Mouse (Mus musculus) retina, postnatal 7 days (tissue): ENCODE measurements at regions not wholly inside any gene's neighbourhood (a gene's known extent, or its start where the extent isn't known, plus 50 kb on each side); places are given as distances from the start of the nearest gene placed in this dataset.
A peak's percentile ranks its signal among the peaks of the same experiment; 100 is the strongest.

ENCODE experiments used
- DNase-seq: peaks from one replicate; pipeline ENCODE4 v3.0.0-alpha.2; 2012; ENCODE audit warnings: low read depth, low spot score

DNA sequence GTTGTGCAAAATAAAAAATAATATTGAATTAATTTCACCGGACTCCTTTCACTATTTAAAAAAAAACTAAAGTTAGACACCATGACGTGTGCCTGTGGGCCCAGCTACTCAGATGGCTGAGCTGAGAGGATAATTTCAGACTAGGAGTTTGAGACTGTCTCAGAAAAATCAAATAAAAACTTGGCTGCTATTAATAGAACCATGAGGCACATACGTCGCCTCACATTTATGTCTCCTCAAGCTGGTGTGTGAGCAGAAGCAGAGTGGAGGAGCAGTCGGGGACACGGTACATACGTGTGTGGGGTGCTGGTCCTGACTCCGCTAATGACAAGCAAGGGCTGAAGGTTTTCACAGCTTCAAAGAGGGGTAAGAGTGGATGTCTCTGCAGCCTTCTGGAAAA is 52.8 kb upstream of the Dmrtb1 start:
- DNase-seq: no peak

DNA sequence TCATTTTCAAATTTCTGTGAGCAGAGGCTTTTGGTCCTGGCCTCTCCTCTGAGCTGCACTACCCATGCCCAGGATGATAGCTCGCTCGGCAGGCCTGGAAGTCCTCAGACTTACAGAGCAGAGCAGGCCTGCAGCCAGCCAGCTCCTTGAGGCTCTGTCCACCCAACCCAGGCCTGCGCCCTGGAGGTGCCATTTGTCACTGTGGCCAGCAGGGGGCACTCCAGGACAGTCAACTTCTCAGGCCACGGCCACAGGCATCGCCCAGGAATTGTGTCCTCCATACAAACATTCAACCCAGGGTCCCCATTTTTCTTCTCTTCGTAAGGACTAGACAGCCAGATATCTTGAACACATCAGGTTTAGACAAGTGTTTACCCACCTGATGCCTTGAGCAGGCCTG is 53.9 kb upstream of the Dmrtb1 start:
- DNase-seq: peak; percentile 81

DNA sequence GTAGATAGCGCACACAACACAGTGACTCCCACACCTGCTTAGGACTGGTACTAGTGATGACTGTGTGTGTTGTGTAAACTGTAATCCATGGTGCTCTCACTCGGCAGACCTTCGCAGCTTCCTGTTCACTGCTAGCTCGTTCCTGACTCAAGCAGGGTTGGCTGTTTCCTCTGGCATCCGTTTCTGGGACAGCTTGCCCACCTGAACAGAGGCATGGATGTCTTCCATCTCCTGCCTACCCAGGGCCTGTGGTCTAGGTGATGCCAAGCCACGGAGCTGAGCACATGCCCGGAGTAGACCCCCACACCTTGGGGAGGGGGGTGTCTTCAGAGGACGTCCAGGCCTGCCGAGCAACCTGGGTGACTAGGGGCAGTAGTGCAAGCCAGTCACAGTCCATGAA is 54.7 kb upstream of the Dmrtb1 start:
- DNase-seq: no peak

DNA sequence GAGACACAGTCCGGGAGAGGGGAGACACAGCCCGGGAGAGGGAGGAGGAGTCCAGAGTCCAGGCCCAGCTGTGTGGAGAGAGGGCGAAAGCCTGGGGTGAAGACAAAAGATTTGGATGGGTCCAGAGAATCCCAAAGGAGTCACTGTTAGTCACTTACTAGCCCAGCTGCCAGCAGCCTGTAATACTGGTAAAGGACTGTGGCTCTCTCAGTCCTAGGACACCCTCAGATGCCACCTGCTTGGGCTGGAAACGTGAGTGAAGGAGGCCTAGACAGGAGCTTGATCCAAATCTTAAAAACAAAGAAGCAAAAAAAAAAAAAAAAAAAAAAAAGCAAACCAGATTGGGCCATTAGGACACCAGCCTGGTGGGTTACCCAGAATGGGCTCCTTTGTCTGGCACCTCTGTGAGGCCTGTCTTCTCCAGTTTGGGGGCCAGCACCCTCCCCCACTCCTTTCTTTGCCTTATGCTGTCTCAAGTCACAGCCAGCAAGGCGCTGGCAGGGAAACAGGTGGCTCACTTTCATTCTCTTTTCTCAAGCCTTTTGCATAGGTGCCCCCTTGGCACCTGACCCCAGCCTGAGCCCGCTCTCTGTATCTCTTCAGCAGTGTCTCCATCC is 55.9 kb upstream of the Dmrtb1 start:
- no peak for DNase-seq

DNA sequence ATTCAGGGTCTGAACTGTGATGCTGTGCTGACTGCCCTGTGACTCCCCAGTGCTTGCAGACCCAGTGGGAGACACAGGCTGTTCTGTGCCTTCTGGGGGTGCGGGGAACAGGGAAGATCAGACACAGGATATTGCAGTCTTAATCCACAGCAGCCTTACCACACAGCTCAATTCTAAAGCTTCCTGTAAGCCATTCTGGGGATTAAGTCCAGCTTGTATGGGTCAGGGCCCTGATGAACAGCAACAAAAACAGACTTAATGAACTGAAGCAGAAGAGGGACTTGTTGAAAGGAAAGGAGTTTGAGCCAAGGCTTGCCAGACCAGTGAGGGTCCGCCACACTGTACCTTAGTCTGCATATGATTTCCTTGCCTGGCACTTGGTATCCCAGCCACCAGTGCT is 58.4 kb upstream of the Lrp8 start:
- DNase-seq: peak; percentile 60

DNA sequence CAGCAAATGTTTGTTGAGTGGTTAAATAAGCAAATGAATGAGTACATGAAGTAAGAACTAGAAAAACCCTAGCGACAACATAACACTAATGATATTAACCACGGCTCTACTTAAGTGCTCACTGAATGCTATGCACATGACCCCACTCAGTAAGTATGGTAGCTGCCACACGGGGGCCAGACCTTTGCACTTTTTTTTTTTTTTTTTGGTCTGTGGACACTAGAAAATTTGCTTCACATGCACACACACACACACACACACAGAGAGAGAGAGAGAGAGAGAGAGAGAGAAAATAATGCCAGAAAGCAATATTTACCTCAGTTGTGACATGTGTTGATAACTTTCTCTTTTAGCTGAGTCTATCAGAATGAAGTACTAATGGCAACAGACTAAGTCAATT is 55.7 kb upstream of the Lrp8 start:
- DNase-seq: no peak

DNA sequence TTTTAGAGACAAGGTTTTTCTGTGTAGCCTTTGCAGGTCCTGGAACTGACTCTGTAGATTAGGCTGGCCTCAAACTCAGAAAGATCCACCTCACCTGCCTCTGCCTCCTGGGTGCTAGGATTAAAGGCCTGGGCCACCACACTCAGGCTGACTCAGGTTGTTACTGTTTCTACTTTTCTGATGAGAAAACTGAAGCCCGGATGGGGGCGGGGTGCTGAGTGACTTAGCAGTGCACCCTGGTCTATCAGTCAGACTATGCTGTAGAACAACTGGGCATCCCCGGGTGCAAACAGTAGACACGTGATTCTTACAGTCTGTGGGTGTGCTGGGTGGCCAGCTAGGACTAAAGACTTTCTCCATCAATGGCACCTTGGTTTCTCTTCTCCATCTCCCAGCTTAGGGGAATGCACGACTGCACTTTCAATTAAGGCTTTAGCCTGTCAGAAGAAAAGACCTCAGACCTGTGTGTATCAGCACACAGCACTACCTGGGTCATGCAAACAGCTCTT is 55.1 kb upstream of the Lrp8 start:
- no peak for DNase-seq

DNA sequence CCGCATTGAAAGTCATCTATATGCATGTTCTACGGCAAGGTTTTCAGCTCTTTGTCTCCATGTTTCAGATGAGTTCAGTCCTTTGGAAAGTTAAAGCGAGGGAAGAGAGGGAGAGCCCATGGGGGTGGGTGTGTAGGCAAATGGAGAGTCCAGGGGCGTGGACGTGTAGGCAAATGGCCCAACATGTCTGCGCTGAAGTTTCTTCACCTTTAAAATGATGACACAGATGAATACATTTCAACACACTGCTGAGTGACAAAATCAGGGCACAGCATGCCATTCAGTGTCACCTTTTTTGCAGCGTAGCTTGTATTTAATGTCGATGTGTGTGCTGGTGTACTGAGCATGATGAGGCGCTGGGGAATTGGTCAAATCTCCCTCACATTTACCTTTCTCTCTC is 54.6 kb upstream of the Lrp8 start:
- DNase-seq: no peak

DNA sequence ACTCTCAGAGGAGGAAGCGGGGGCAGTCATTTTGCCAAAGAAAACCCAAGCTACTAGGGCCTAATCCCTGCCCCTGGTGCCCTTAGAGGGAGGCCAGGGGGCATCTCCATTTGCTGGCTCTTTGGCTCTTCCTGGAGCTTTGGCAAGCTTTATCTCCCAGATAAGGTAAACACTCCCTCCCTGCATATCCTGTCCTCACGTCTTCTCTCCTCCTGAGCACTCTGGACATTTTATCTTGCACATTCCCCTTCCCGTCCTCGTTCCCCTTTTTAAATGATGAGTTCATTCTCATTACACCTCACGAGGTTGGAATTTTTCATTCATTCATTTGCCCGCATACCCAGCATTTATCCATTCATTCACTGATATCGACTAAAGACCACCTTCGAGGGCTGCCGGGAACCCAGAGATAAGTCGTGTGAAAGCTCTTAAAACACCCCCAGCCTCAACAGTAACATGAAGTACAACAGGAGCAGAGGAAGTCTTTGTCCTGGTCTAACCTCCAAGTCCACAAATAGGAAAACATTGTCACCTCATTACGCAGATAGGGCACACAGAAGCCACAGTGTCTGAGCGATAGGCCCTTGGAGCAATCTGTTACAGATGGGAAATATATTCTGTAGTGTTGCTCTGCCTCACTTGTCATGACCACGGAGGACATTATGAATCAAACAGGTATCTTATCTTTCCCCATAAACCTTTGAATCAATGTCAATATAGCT is 54.0 kb upstream of the Lrp8 start:
- DNase-seq: no peak

DNA sequence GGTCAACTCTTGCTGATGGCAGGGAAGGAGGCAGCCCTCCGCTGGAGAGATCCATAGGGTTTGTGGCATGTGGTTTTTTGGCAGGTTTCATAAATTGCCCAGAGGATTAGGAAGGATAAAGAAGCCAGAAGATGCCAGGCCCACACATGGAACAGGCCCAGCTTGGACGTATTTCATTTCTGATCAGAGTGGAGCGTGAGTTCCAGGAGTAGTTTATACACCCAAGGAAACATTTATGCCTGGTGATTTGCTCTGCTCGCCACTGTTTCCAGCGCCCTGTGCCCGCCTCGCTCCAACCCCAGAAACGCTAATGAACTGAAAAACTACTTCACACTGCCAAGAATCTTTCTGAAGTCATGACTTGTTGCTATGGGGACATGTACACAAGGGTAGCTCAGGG is 53.0 kb upstream of the Lrp8 start:
- DNase-seq: no peak

DNA sequence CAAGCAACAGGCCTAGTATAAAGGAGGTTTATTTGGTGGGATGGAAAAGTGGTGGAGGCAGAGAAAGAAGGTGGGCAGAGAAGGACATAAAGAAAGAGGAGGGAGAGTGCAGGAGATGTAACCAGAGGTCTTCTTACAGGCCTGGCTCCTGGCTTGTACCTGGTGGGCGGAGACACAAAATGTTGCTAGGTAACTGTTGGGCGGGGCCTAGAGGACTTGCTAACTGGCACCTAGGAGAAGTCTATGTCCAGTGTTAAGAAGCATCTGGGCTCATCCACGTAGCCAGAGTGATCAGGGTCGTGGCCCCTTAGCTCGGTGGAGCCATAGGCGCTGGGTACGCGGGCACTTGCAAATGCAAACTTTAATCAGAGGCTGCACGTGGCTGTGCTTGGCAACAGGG is 52.0 kb upstream of the Lrp8 start:
- DNase-seq: no peak
